Mouse (Mus musculus): ENCODE results near the gene Ank2. TPM values are rescaled to one million over a fixed set of nuclear protein-coding genes. Genes with fewer than 3 reads are reported as not detected.

Ank2 gene
- polyA plus RNA-seq, 1 experiment, result 0.29 TPM

GRCm38 (mm10) chr3:127235271-127235670 lies 263.9 kb downstream of the Ank2 start:
- Histone ChIP-seq H3K27me3 (ENCODE audit: control insufficient read depth) (no peaks in the 10 kb centered on the region), H3K9me3 (ENCODE audit: control insufficient read depth, low read length) (no peaks in the 10 kb centered on the region), H3K4me1 (ENCODE audit: control insufficient read depth) (no peaks in the 10 kb centered on the region), H3K4me3 (replicated peaks) (no peak overlapping the region), H3K36me3 (ENCODE audit: control insufficient read depth) (no peaks in the 10 kb centered on the region)
- TF ChIP-seq GATA1 (IDR thresholded peaks at IDR 0.05; ENCODE audit: low read length) (no peak), TAL1 (IDR thresholded peaks at IDR 0.05; ENCODE audit: low read length) (no peak)

DNA sequence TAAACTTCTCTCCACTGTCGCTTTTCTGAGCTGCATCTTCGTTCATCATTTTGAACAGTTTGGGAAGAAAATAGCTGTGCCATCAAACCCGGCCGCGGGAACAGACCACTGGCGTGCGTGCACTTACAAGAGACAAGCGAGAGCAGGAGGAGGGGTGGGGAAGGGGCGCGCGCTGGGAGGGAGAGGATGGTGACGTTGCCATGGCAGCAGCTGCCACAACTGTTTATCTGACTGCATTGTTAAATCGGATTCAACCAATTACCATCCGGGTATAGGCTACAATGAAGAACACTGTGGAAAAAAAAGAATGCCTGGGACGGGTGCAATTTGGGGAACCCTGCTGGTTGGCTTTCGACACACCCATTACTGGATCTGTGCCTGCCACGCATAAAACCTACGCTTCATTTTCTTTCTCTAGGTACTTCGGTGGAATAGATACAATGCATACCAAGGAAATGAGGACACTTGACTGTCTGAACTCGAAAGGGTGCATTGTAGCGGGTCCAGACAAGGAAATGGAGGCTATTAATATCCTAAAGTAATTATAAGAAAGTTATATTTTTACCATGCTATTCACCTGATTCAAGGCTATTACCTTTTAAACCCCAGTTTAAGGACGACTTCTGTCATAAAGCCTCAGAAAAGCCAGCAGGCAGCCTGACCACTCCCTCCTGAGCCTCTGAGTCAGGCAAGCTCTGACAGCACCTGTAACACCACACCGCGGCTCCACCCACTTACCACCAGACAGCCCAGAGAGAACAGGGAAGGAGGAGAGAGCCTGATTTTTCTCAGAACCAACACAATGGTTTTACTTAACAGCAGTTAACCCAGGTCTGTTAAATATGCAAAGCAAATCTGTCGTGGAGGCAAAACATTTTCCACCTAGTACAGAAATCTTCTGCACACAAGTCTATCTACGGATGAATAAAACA lies 273.1 kb downstream of the Ank2 start:
- no peak for TF ChIP-seq TAL1 (IDR thresholded peaks at IDR 0.05; ENCODE audit: low read length)
- TF ChIP-seq GATA1 (IDR thresholded peaks at IDR 0.05; ENCODE audit: low read length), result no peak
- Histone ChIP-seq H3K4me3 (replicated peaks) (no peak overlapping the region), H3K4me1 (ENCODE audit: control insufficient read depth) (no peaks in the 10 kb centered on the region), H3K9me3 (ENCODE audit: control insufficient read depth, low read length) (no peaks in the 10 kb centered on the region), H3K36me3 (ENCODE audit: control insufficient read depth) (no peaks in the 10 kb centered on the region), H3K27me3 (ENCODE audit: control insufficient read depth) (peaks cover 4% of the 10 kb centered on the region)

DNA sequence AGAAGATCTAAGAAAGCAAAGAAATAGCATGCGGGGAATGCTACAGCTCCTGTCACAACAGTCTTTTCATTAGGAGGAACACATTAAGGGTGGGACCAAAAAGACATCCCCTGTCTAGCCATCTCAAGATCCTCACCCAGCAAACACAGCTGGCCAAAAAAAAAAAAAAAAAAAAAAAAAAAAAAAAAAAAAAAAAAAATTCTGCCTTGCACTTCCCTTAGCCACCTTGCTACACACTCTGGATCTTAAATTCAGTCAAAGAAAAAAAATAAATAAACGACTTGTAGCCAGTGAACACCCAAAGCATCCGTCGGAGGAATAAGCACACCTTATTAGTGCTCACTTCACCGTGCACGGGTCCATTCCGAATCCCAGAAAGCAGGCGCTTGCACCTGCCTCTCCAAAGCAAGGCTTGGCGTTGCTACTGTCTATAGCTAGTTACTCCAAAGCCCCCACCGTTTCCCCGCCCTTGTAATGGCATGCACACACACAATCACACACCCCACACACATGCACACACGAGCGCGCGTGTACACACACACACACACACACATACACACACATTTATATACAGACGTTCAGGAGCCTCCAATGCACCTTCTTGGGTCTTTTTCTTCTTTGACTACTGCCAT lies 273.9 kb downstream of the Ank2 start:
- TF ChIP-seq GATA1 (IDR thresholded peaks at IDR 0.05; ENCODE audit: low read length), result no peak
- TF ChIP-seq TAL1 (IDR thresholded peaks at IDR 0.05; ENCODE audit: low read length), result no peak
- Histone ChIP-seq H3K4me1 (ENCODE audit: control insufficient read depth) (no peaks in the 10 kb centered on the region), H3K27me3 (ENCODE audit: control insufficient read depth) (peaks cover 4% of the 10 kb centered on the region), H3K9me3 (ENCODE audit: control insufficient read depth, low read length) (no peaks in the 10 kb centered on the region), H3K4me3 (replicated peaks) (no peak overlapping the region), H3K36me3 (ENCODE audit: control insufficient read depth) (no peaks in the 10 kb centered on the region)

GRCm38 (mm10) chr3:127224315-127225166 lies 274.6 kb downstream of the Ank2 start:
- Histone ChIP-seq H3K4me1 (ENCODE audit: control insufficient read depth) (no peaks in the 10 kb centered on the region), H3K9me3 (ENCODE audit: control insufficient read depth, low read length) (no peaks in the 10 kb centered on the region), H3K36me3 (ENCODE audit: control insufficient read depth) (no peaks in the 10 kb centered on the region), H3K4me3 (replicated peaks) (no peak overlapping the region), H3K27me3 (ENCODE audit: control insufficient read depth) (peaks cover 4% of the 10 kb centered on the region)
- TF ChIP-seq TAL1 (IDR thresholded peaks at IDR 0.05; ENCODE audit: low read length) (no peak), GATA1 (IDR thresholded peaks at IDR 0.05; ENCODE audit: low read length) (no peak)

- no peaks in the 10 kb centered on the region for H3K36me3 ChIP-seq (ENCODE audit: control insufficient read depth)
- peaks cover 4% of the 10 kb centered on the region for H3K27me3 ChIP-seq (ENCODE audit: control insufficient read depth)
- no peak overlapping the region for H3K4me3 ChIP-seq (replicated peaks)
- H3K9me3 ChIP-seq (ENCODE audit: control insufficient read depth, low read length), result no peaks in the 10 kb centered on the region
- no peaks in the 10 kb centered on the region for H3K4me1 ChIP-seq (ENCODE audit: control insufficient read depth)
- TF ChIP-seq GATA1 (IDR thresholded peaks at IDR 0.05; ENCODE audit: low read length) (no peak), TAL1 (IDR thresholded peaks at IDR 0.05; ENCODE audit: low read length) (no peak)
Observed at GRCm38 (mm10) chr3:127222086-127222485, 277.1 kb downstream of the Ank2 start.

DNA sequence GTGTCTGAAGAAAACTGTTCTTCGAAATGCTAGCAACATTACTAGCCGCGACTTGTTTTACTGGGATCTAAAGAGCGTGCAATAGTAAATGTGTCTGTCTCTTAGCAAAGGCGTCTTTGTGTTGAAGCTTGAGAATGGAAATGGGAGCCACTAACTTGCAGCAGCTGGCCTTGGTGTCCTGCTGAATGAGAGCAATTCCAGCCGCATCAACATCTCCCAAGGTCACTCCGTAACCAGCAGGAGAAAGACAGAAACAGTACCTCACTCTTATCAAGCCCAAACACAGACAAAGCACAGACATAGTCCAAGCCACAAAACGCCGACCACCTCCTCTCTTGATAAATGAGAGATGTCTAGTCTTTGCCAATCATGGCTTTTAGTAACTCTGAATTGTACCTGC lies 278.3 kb downstream of the Ank2 start:
- peaks cover 4% of the 10 kb centered on the region for H3K27me3 ChIP-seq (ENCODE audit: control insufficient read depth)
- H3K36me3 ChIP-seq (ENCODE audit: control insufficient read depth), result no peaks in the 10 kb centered on the region
- H3K4me1 ChIP-seq (ENCODE audit: control insufficient read depth), result no peaks in the 10 kb centered on the region
- no peaks in the 10 kb centered on the region for H3K9me3 ChIP-seq (ENCODE audit: control insufficient read depth, low read length)
- TF ChIP-seq GATA1 (IDR thresholded peaks at IDR 0.05; ENCODE audit: low read length), result no peak
- H3K4me3 ChIP-seq (replicated peaks), result no peak overlapping the region

DNA sequence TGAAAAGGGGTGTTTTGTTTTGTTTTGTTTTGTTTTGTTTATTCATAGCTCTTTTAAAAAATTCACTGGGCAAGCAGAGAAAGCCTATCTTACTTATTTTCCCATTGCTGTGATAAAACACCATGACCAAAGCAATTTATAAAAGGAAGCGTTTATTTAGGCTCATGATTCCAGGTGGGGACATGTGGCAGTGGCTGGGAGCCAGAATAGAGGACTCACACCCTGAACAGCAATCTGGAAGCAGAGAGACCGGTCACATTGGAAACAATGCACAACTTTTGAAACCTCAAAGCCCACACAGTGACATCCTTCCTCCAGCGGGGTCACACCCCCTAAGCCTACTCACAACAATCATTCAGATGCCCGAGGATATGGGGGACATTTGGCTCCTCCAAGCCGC lies 285.6 kb downstream of the Ank2 start:
- H3K36me3 ChIP-seq (ENCODE audit: control insufficient read depth), result no peaks in the 10 kb centered on the region
- no peak overlapping the region for H3K4me3 ChIP-seq (replicated peaks)
- no peaks in the 10 kb centered on the region for H3K27me3 ChIP-seq (ENCODE audit: control insufficient read depth)
- no peaks in the 10 kb centered on the region for H3K4me1 ChIP-seq (ENCODE audit: control insufficient read depth)
- TF ChIP-seq TAL1 (IDR thresholded peaks at IDR 0.05; ENCODE audit: low read length), result no peak
- no peak for TF ChIP-seq GATA1 (IDR thresholded peaks at IDR 0.05; ENCODE audit: low read length)
- H3K9me3 ChIP-seq (ENCODE audit: control insufficient read depth, low read length), result no peaks in the 10 kb centered on the region

GRCm38 (mm10) chr3:127211119-127211518 lies 288.0 kb downstream of the Ank2 start:
- no peaks in the 10 kb centered on the region for H3K27me3 ChIP-seq (ENCODE audit: control insufficient read depth)
- H3K4me1 ChIP-seq (ENCODE audit: control insufficient read depth), result no peaks in the 10 kb centered on the region
- H3K36me3 ChIP-seq (ENCODE audit: control insufficient read depth), result no peaks in the 10 kb centered on the region
- H3K4me3 ChIP-seq (replicated peaks), result no peak overlapping the region
- no peaks in the 10 kb centered on the region for H3K9me3 ChIP-seq (ENCODE audit: control insufficient read depth, low read length)
- TF ChIP-seq TAL1 (IDR thresholded peaks at IDR 0.05; ENCODE audit: low read length) (no peak), GATA1 (IDR thresholded peaks at IDR 0.05; ENCODE audit: low read length) (no peak)

DNA sequence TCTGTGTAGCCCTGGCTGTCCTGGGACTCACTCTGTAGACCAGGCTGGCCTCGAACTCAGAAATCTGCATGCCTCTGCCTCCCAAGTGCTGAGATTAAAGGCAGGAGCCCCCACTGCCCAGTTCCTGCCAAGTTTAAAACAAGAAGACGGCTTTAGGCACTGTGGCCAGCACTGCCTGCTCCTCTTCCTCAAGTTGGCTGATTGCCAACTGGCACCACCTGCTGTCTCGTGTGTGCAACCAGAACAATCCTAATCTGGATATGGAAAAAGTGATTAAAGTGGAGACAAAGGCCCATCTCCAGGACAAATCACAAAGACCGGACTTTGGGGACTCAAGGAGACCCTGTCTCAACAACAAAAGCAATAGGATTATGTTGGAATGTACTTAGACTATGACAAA lies 288.6 kb downstream of the Ank2 start:
- no peak for TF ChIP-seq TAL1 (IDR thresholded peaks at IDR 0.05; ENCODE audit: low read length)
- TF ChIP-seq GATA1 (IDR thresholded peaks at IDR 0.05; ENCODE audit: low read length), result no peak
- Histone ChIP-seq H3K36me3 (ENCODE audit: control insufficient read depth) (no peaks in the 10 kb centered on the region), H3K4me3 (replicated peaks) (no peak overlapping the region), H3K9me3 (ENCODE audit: control insufficient read depth, low read length) (no peaks in the 10 kb centered on the region), H3K4me1 (ENCODE audit: control insufficient read depth) (no peaks in the 10 kb centered on the region), H3K27me3 (ENCODE audit: control insufficient read depth) (no peaks in the 10 kb centered on the region)
